18 mouse cellular contexts compared by ENCODE assay signal in genomic region chr9:70382091-70382490, GRCm38 (mm10). TPM values are rescaled to one million over a fixed set of nuclear protein-coding genes. Genes with fewer than 3 reads are reported as not detected.
DNase-seq lines count a peak whose midpoint lies in the region; ATAC-seq lines count a peak whose summit lies in the region.
"Had no signal": no experiment of that assay in that cellular context is flagged by ENCODE, and none has a peak within 500 bp of the region (broad histone marks: within the 10 kb centered on the region; RNA-seq: fewer than 3 reads in every experiment).

No protein-coding gene starts in this region.

- 66% methylated on average over 12 of the region's 12 CpGs for WGBS in heart, embryonic 11.5 days (ENCODE audit: insufficient replicate concordance)
- 69% methylated on average over 12 of the region's 12 CpGs for WGBS in kidney, embryonic 16.5 days

- no peak overlapping the region for H3K4me3 ChIP-seq in heart, embryonic 11.5 days (ENCODE audit: low read depth, low read length)
- peak overlapping the region; percentile 72 for H3K4me3 ChIP-seq in megakaryocyte, embryonic 14.5 days (replicated peaks)
- no peak overlapping the region for H3K4me3 ChIP-seq in kidney, embryonic 16.5 days (ENCODE audit: low read length)
- H3K4me3 ChIP-seq: forebrain, embryonic 12.5 days; hindbrain, embryonic 12.5 days; liver, embryonic 13.5 days; midbrain, embryonic 15.5 days; stomach, embryonic 15.5 days had no signal

- H3K9me3 ChIP-seq in heart, embryonic 11.5 days (replicated peaks; ENCODE audit: control insufficient read depth, low read length): no peaks in the 10 kb centered on the region
- H3K9me3 ChIP-seq in megakaryocyte, embryonic 14.5 days: no peaks in the 10 kb centered on the region
- H3K9me3 ChIP-seq in kidney, embryonic 16.5 days (ENCODE audit: low read length): no peaks in the 10 kb centered on the region
- H3K9me3 ChIP-seq: forebrain, embryonic 12.5 days; hindbrain, embryonic 12.5 days; liver, embryonic 13.5 days; midbrain, embryonic 15.5 days; stomach, embryonic 15.5 days had no signal

- no peak overlapping the region for H3K9ac ChIP-seq in heart, embryonic 11.5 days (ENCODE audit: low read depth, low read length)
- no peak overlapping the region for H3K9ac ChIP-seq in kidney, embryonic 16.5 days (replicated peaks; ENCODE audit: low read length)
- H3K9ac ChIP-seq: forebrain, embryonic 12.5 days; hindbrain, embryonic 12.5 days; liver, embryonic 13.5 days; midbrain, embryonic 15.5 days; stomach, embryonic 15.5 days had no signal

- H3K4me2 ChIP-seq in heart, embryonic 11.5 days: no peak overlapping the region
- no peak overlapping the region for H3K4me2 ChIP-seq in kidney, embryonic 16.5 days (replicated peaks; ENCODE audit: low read depth, low read length)
- H3K4me2 ChIP-seq: forebrain, embryonic 12.5 days; hindbrain, embryonic 12.5 days; liver, embryonic 13.5 days; midbrain, embryonic 15.5 days; stomach, embryonic 15.5 days had no signal

- H3K27ac ChIP-seq in heart, embryonic 11.5 days (ENCODE audit: low read depth, low read length): no peak overlapping the region
- no peak overlapping the region for H3K27ac ChIP-seq in kidney, embryonic 16.5 days (ENCODE audit: low read length)
- H3K27ac ChIP-seq: forebrain, embryonic 12.5 days; hindbrain, embryonic 12.5 days; liver, embryonic 13.5 days; midbrain, embryonic 15.5 days; stomach, embryonic 15.5 days had no signal

- DNase-seq in heart, adult 11 months: peak; percentile 90
- DNase-seq in 416B (ENCODE audit: low read depth): peak; percentile 69
- no peak for DNase-seq in layer of hippocampus, adult 11-12 months (ENCODE audit: low spot score)
- DNase-seq: kidney, adult 2 months; kidney, postnatal 14 days; liver, embryonic 13.5 days; right cerebral cortex, postnatal 25 days; thymus, adult 18-20 months; thymus, postnatal 4 days had no signal

- H3K4me1 ChIP-seq in heart, embryonic 11.5 days (ENCODE audit: control insufficient read depth, insufficient read depth, low read length): no peaks in the 10 kb centered on the region
- peaks cover 40% of the 10 kb centered on the region for H3K4me1 ChIP-seq in megakaryocyte, embryonic 14.5 days
- H3K4me1 ChIP-seq in kidney, embryonic 16.5 days (ENCODE audit: insufficient read depth, low read length): no peaks in the 10 kb centered on the region
- H3K4me1 ChIP-seq: forebrain, embryonic 12.5 days; hindbrain, embryonic 12.5 days; midbrain, embryonic 15.5 days; stomach, embryonic 15.5 days had no signal

- H3K36me3 ChIP-seq in heart, embryonic 11.5 days (ENCODE audit: control insufficient read depth, insufficient read depth, low read length): peaks cover 10% of the 10 kb centered on the region
- peaks cover 85% of the 10 kb centered on the region for H3K36me3 ChIP-seq in megakaryocyte, embryonic 14.5 days (replicated peaks; ENCODE audit: low read length)
- H3K36me3 ChIP-seq in kidney, embryonic 16.5 days (ENCODE audit: insufficient read depth, low read length): peaks cover 35% of the 10 kb centered on the region
- H3K36me3 ChIP-seq: liver, embryonic 13.5 days; midbrain, embryonic 15.5 days had no signal

- ATAC-seq in heart, embryonic 11.5 days (replicated peaks; ENCODE audit: insufficient number of reproducible peaks, low FRiP score, low TSS enrichment): no peak
- ATAC-seq in common myeloid progenitor, adult 5-6 weeks (replicated peaks; ENCODE audit: low read depth, poor library complexity, severe bottlenecking): peak; percentile 79
- ATAC-seq in kidney, embryonic 16.5 days (ENCODE audit: low FRiP score, low TSS enrichment): no peak
- ATAC-seq: inflammation-experienced regulatory T-cells, adult 6 months; midbrain, embryonic 15.5 days had no signal

- no peaks in the 10 kb centered on the region for H3K27me3 ChIP-seq in heart, embryonic 11.5 days (ENCODE audit: control insufficient read depth, insufficient read depth, low read length)
- H3K27me3 ChIP-seq in megakaryocyte, embryonic 14.5 days (replicated peaks): no peaks in the 10 kb centered on the region
- H3K27me3 ChIP-seq in kidney, embryonic 16.5 days (ENCODE audit: insufficient read depth, low read length): no peaks in the 10 kb centered on the region
- H3K27me3 ChIP-seq: forebrain, embryonic 12.5 days; hindbrain, embryonic 12.5 days; liver, embryonic 13.5 days; midbrain, embryonic 15.5 days; stomach, embryonic 15.5 days had no signal

RNA-seq across cellular contexts. Expression of gene Ccnb2, which starts 39.3 kb away (rescaled TPM):
- polyA plus RNA-seq in heart, embryonic 11.5 days (2014; fragmentation: Nextera tagmentation; extraction: Ambion mirVana): 172 and 173 TPM in 2 replicates
- total RNA-seq in common myeloid progenitor, adult 5-6 weeks (2017): 83.5 and 99.1 TPM in 2 replicates
- polyA plus RNA-seq in megakaryocyte, embryonic 14.5 days (2012; ENCODE audit: insufficient read depth, low replicate concordance): 1.5 and 16.4 TPM in 2 replicates
- 221 and 223 TPM in 2 replicates for polyA plus RNA-seq in kidney, embryonic 16.5 days (2015; fragmentation: Nextera tagmentation; extraction: Ambion mirVana)
